Mouse (Mus musculus) stomach, embryonic 14.5 days (tissue): Measurements from ENCODE around the gene Stab1. TPM values are rescaled to one million over a fixed set of nuclear protein-coding genes. Genes with fewer than 3 reads are reported as not detected.

Experiments
- ATAC-seq: fragments of 200-750 bp; cut with Nextera tagmentation; 2 replicates; pipeline ENCODE4 v1.8.0; 2017; ENCODE audit warnings: low read depth, moderate TSS enrichment; ENCODE audit not compliant: insufficient number of reproducible peaks, insufficient read depth, low FRiP score
- H3K27ac ChIP-seq: fragments of 300-500 bp; sonication (generic); 2 replicates; pipeline ENCODE4 v1.5.1; 2014; ENCODE audit warnings: mild to moderate bottlenecking, low read length, moderate library complexity, mixed read lengths
- H3K27me3 ChIP-seq: fragments of 300-500 bp; sonication (generic); 2 replicates; pipeline ENCODE4 v1.6.1; 2014; ENCODE audit warnings: low read length, control low read depth, mixed read lengths; ENCODE audit not compliant: control insufficient read depth, insufficient read depth
- H3K36me3 ChIP-seq: fragments of 300-500 bp; sonication (generic); 2 replicates; pipeline ENCODE4 v1.6.1; 2014; ENCODE audit warnings: mild to moderate bottlenecking, control low read depth, low read length, moderate library complexity, mixed read lengths; ENCODE audit not compliant: control insufficient read depth, insufficient read depth
- H3K4me1 ChIP-seq: fragments of 300-500 bp; sonication (generic); 2 replicates; pipeline ENCODE4 v1.6.1; 2014; ENCODE audit warnings: low read length, control low read depth, mixed read lengths; ENCODE audit not compliant: control insufficient read depth, insufficient read depth
- H3K4me2 ChIP-seq: fragments of 300-500 bp; sonication (generic); replicated peaks from 2 replicates; pipeline ENCODE4 v1.6.1; 2014; ENCODE audit warnings: low read depth, low read length, control low read depth
- H3K4me3 ChIP-seq: fragments of 300-500 bp; sonication (generic); 2 replicates; pipeline ENCODE4 v1.5.1; 2014; ENCODE audit warnings: low read depth, low read length, control low read depth
- H3K9ac ChIP-seq: fragments of 300-500 bp; sonication (generic); replicated peaks from 2 replicates; pipeline ENCODE4 v1.6.1; 2014; ENCODE audit warnings: low read depth, mild to moderate bottlenecking, control low read depth, low read length, moderate library complexity, mixed read lengths
- H3K9me3 ChIP-seq: fragments of 300-500 bp; sonication (generic); 2 replicates; pipeline ENCODE4 v1.6.1; 2016; ENCODE audit warnings: low read depth, low read length, control low read depth; ENCODE audit not compliant: control insufficient read depth
- WGBS: fragments of 180-500 bp; shearing (Covaris S2); extraction: QIAGEN DNeasy Blood & Tissue Kit; methylation state at CpG from one replicate; pipeline ENCODE4 v1.1.7; 2014; 5-methylcytosine and 5-hydroxymethylcytosine counted together
- polyA plus RNA-seq: library from polyadenylated mRNA; unstranded; fragments of >200 nt; fragmentation: Nextera tagmentation; extraction: Ambion mirVana; gene quantifications from 2 replicates; pipeline ENCODE4 v1.2.1, GENCODE M21; 2014

Gene Stab1
- polyA plus RNA-seq, 1 experiment from 2014 or later: 54.4 TPM

DNA sequence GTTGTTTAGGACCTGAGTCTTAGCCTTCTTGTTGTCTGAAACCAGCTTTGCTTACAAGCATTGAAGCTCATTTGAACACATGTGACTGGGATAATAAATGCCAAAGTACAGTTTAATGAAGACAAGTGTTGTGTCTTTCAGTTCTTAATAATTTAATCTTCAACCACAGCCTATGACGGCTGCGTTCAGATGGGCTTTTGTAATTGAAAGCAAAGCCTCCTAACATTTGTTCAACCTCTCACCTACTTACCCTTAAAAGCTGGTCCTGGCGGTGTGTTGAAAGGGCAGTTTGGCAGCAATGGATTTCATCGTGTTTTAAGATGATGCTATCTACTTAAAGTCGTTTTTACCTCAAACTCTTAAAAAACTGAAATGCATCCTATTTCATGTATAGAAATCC, 56.3 kb downstream of the Stab1 start:
- H3K36me3 ChIP-seq: peaks cover 62% of the 10 kb centered on the region
- ATAC-seq: no peak
- WGBS: 73% methylated on average over 5 of the region's 5 CpGs

DNA sequence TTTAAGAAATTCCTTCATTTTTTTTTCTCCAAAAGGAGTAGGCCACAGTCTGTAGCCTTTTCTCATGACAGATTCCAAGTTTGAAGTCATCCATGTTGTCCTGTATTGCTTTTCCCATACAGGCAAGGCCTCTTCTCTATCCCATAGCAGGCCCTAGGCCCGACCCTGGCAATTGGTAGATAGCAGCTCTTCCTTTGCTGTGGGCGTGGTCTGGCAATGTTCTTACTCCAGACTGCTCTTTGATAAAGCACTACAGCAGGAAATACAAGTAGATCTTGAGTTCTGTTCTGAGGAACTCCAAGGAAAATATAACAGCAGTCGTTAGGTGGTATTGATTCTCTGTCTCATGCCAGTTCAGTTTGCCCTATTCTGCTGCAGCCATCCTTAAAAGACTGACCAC, 57.8 kb downstream of the Stab1 start:
- H3K9me3 ChIP-seq: no peaks in the 10 kb centered on the region
- H3K36me3 ChIP-seq: peaks cover 64% of the 10 kb centered on the region
- WGBS: 74% methylated on average over 3 of the region's 3 CpGs

More for the DNA sequence above, 56.3 kb downstream of the Stab1 start:
- no peaks in the 10 kb centered on the region for H3K9me3 ChIP-seq
- no peak overlapping the region; the same call in 1 of the 2 replicates for H3K27ac ChIP-seq
- H3K4me2 ChIP-seq: no peak overlapping the region
- H3K9ac ChIP-seq: no peak overlapping the region
- H3K4me3 ChIP-seq: no peak overlapping the region
- H3K4me1 ChIP-seq: no peaks in the 10 kb centered on the region
- H3K27me3 ChIP-seq: no peaks in the 10 kb centered on the region

GRCm38 (mm10) chr14:31105156-31105555, 63.3 kb downstream of the Stab1 start:
- no peaks in the 10 kb centered on the region for H3K9me3 ChIP-seq
- no peak overlapping the region for H3K4me3 ChIP-seq
- peaks cover 55% of the 10 kb centered on the region for H3K36me3 ChIP-seq
- 80% methylated on average over 2 of the region's 2 CpGs for WGBS
- no peak overlapping the region for H3K9ac ChIP-seq
- H3K4me1 ChIP-seq: no peaks in the 10 kb centered on the region
- ATAC-seq: no peak
- no peaks in the 10 kb centered on the region for H3K27me3 ChIP-seq
- no peak overlapping the region for H3K27ac ChIP-seq
- no peak overlapping the region for H3K4me2 ChIP-seq

More for the DNA sequence above, 57.8 kb downstream of the Stab1 start:
- no peak overlapping the region for H3K4me3 ChIP-seq
- H3K4me1 ChIP-seq: no peaks in the 10 kb centered on the region
- no peaks in the 10 kb centered on the region for H3K27me3 ChIP-seq
- H3K9ac ChIP-seq: no peak overlapping the region
- H3K4me2 ChIP-seq: no peak overlapping the region
- no peak overlapping the region for H3K27ac ChIP-seq
- no peak for ATAC-seq

DNA sequence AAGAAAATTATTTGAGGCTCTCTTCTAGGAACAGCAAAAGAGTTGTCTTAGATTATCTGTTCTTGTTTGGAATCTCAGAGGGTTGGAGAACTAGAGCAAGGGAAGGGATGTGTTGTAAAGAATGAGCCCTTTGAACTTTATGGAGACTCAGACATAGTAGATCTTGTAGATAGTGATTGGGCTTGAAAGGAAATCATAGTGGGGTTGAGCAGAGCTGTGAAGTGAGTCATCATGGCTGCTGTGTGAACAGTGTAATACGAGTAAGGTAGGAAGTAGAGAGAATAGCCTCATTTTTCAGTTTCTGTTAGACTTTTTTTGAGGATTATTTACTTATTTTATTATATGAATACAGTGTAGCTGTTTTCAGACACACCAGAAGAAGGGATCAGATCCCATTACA, 78.5 kb downstream of the Stab1 start:
- ATAC-seq: no peak
- WGBS: 85% methylated on average over 1 of the region's 1 CpGs
- H3K27me3 ChIP-seq: no peaks in the 10 kb centered on the region
- H3K4me1 ChIP-seq: no peaks in the 10 kb centered on the region
- no peak overlapping the region for H3K9ac ChIP-seq
- no peak overlapping the region for H3K4me2 ChIP-seq
- H3K36me3 ChIP-seq: peaks cover 59% of the 10 kb centered on the region
- H3K9me3 ChIP-seq: no peaks in the 10 kb centered on the region
- no peak overlapping the region for H3K4me3 ChIP-seq
- no peak overlapping the region for H3K27ac ChIP-seq

Other genes with a start within 250 kb of the Stab1 start
- 0.36 and 0.91 TPM in 2 replicates for gene Itih3, start 244.9 kb downstream of the Stab1 start, polyA plus RNA-seq
- gene Itih1, start 225.4 kb downstream of the Stab1 start, polyA plus RNA-seq: not detected in 2 replicates
- gene Nek4, start 217.3 kb downstream of the Stab1 start, polyA plus RNA-seq: 10.7 and 14.3 TPM in 2 replicates
- 72.7 and 76.2 TPM in 2 replicates for gene Glt8d1, start 167.2 kb downstream of the Stab1 start, polyA plus RNA-seq
- gene Spcs1, start 167.0 kb downstream of the Stab1 start, polyA plus RNA-seq: 411 and 417 TPM in 2 replicates
- 119 TPM in 2 replicates for gene Pbrm1, start 149.5 kb downstream of the Stab1 start, polyA plus RNA-seq
- gene Gnl3, start 149.5 kb downstream of the Stab1 start, polyA plus RNA-seq: 124 and 128 TPM in 2 replicates
- gene Smim4, start 39.7 kb downstream of the Stab1 start, polyA plus RNA-seq: 65.0 and 80.1 TPM in 2 replicates
- gene Nt5dc2, start 37.6 kb downstream of the Stab1 start, polyA plus RNA-seq: 324 and 357 TPM in 2 replicates
- gene Tnnc1, start 39.7 kb upstream of the Stab1 start, polyA plus RNA-seq: 1.3 and 3.2 TPM in 2 replicates
- gene Nisch, start 48.3 kb upstream of the Stab1 start, polyA plus RNA-seq: 347 and 368 TPM in 2 replicates
- gene Sema3g, start 49.2 kb upstream of the Stab1 start, polyA plus RNA-seq: 0.34 and 0.43 TPM in 2 replicates
- gene Phf7, start 82.7 kb upstream of the Stab1 start, polyA plus RNA-seq: 11.3 and 13.5 TPM in 2 replicates
- 73.1 and 73.7 TPM in 2 replicates for gene Bap1, start 82.8 kb upstream of the Stab1 start, polyA plus RNA-seq
- 7.0 and 10.2 TPM in 2 replicates for gene Dnah1, start 155.3 kb upstream of the Stab1 start, polyA plus RNA-seq
- gene Capn7, start 168.0 kb upstream of the Stab1 start, polyA plus RNA-seq: 42.1 and 45.1 TPM in 2 replicates